Mouse (Mus musculus) embryonic stem cell, embryonic (primary cell): ENCODE results near the gene Iqce.

Experiments used
- CTCF ChIA-PET, 4 experiments: fragments of 300-600 bp in 2 of 4; fragments of 350-600 bp in 2 of 4; sonication (Branson Sonifier 250); formaldehyde crosslinking; loops; one replicate each; lab custom pipeline; 2022; ENCODE audit warnings: inconsistent platforms in 2 of 4; lab: Charles Lee
- POLR2A ChIA-PET, 4 experiments: fragments of 300-600 bp in 2 of 4; fragments of 350-600 bp in 2 of 4; sonication (Branson Sonifier 250); formaldehyde crosslinking; loops; one replicate each; lab custom pipeline; 2022; ENCODE audit warnings: antibody characterized with exemption in 4 of 4, inconsistent platforms in 1 of 4; lab: Charles Lee

The Iqce gene

GRCm38 (mm10) chr5:140619895-140620736, 82.1 kb downstream of the Iqce start:
- CTCF ChIA-PET: interaction anchor here (0.5 to 3.6 kb wide), 32 partner anchors 13 to 1498 kb away, joined by 3 to 22 read pairs (median 4); partner anchors contain the start of genes Lfng (in 1 of the 4) and Ttyh3 (in 1 of the 4)
- POLR2A ChIA-PET: interaction anchor here (0.6 to 1.7 kb wide), 8 partner anchors 8 to 915 kb away, joined by 3 to 6 read pairs (median 3); partner anchors contain the start of gene Ttyh3 (in 1 of the 4)

DNA sequence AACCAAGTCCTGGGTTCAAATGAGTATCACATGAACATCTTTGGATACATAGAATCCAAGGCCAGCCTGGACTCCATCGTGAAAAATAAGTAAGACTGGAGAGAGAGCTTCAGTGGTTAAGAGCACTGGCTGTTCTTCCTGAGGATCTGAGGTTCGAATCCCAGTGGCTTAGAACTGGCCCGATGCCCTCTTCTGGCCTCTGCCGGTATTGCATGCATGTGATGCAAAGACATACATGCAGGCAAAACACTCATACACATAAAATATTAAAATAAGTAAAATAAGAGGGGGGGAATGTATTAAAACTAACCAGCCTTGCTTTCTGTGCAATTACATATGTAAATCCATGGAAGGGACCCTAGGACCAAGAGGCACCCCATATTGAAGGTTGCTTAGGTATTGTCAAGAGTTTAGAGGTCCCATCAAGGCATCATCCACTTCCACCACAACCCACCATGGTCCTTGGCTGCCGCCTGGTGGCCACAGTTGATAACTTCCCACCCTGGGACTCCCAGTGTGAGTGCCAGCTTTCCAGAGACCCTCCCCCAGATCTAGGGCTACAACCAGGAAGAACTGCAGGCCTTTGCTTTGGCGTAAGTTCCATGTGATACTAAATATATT, 82.9 kb downstream of the Iqce start:
- POLR2A ChIA-PET: interaction anchor here in 2 of 4 experiments (1.0 to 1.7 kb wide), 3 partner anchors 36 to 79 kb away, joined by 3 to 6 read pairs (median 4); no protein-coding TSS in a partner anchor

DNA sequence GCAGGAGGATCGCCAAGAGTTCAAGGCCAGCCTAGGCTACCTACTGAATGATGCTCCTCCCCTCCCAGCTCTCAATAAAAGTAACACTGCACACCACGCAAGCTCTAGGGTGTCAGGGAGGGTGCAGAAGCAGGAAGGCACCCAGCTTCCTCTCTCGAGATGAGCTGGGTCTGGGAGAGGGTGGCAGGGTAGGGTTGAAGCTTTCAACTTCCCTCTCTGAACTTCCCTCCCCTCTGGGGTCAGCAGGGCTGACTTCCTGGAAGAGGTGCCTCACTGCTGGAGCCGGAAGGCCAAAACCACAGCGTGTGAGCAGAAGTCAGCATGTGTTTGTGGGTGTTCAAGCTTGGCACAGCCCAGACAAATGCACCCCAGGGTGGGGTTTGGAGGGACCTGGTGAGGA, 84.5 kb downstream of the Iqce start:
- POLR2A ChIA-PET: interaction anchor here in 3 of 4 experiments (1.0 to 2.5 kb wide), 4 partner anchors 11 to 121 kb away, joined by 3 to 8 read pairs (median 3); partner anchors contain the start of gene Lfng (in 1 of the 3)
- CTCF ChIA-PET: interaction anchor here in 3 of 4 experiments (0.6 to 4.5 kb wide), 6 partner anchors 10 to 78 kb away, joined by 3 to 20 read pairs (median 5); partner anchors contain the start of gene Lfng (in 1 of the 3)

More for the DNA sequence above, 82.9 kb downstream of the Iqce start:
- CTCF ChIA-PET: interaction anchor here (0.5 to 4.5 kb wide), 32 partner anchors 10 to 978 kb away, joined by 3 to 22 read pairs (median 4); partner anchors contain the start of genes Lfng (in 1 of the 4) and Ttyh3 (in 1 of the 4)

DNA sequence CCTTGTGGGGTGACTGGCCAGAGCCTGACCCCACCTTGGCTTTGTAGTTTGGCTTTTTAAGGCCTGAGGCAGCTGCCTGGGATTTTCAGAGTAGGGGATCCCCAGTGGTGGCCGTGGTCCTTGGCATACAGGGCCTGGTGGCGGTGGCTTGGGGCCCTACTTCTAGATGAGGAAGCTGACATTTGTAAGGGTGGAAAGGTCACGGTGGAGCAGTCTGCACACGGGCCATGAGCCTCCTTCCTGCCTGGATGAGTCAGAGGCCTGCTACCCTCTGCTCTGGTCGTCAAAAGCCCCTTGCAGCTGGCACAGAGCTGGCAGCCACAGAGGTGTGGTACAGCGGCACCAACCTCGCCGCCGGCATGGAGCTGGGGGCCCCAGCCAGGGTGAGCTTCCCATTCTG, 85.5 kb downstream of the Iqce start:
- CTCF ChIA-PET: interaction anchor here in 2 of 4 experiments (0.6 to 4.5 kb wide), 5 partner anchors 25 to 134 kb away, joined by 3 to 18 read pairs (median 4); no protein-coding TSS in a partner anchor
- POLR2A ChIA-PET: interaction anchor here in 1 of 4 experiments (2.1 to 2.5 kb wide), 2 partner anchors 10 to 49 kb away, joined by 5 to 8 read pairs; partner anchors contain the start of gene Lfng

DNA sequence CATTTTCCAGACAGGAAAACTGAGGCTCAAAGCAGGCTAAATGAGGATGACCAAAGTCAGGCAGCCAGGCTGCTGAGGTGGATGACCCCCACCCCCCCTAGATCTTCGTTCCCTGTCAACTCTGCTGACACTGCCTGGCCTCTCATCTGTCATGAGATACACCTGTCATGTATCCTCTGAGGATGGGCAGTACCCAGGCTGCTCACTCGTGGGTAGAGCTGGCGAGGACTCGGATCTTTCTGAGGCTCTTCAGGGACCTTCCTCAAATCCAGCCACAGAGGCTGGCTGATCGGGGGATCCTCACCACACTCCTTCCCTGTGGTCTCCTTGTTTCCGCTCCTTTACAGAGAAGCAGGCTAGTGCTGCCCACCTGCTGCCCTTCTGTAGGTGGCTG, 86.1 kb downstream of the Iqce start:
- ChIA-PET POLR2A (interaction anchor here in 1 of 4 experiments (2.1 to 2.5 kb wide), 2 partner anchors 9 to 49 kb away, joined by 5 to 8 read pairs; partner anchors contain the start of gene Lfng), CTCF (interaction anchor here in 2 of 4 experiments (0.6 to 4.5 kb wide), 7 partner anchors 46 to 134 kb away, joined by 3 to 18 read pairs (median 8); no protein-coding TSS in a partner anchor)

- CTCF ChIA-PET: interaction anchor here in 3 of 4 experiments (0.5 to 4.5 kb wide), 7 partner anchors 26 to 285 kb away, joined by 3 to 18 read pairs (median 8); no protein-coding TSS in a partner anchor
- POLR2A ChIA-PET: interaction anchor here in 2 of 4 experiments (0.6 to 2.5 kb wide), 4 partner anchors 8 to 73 kb away, joined by 3 to 8 read pairs (median 4); partner anchors contain the start of gene Lfng (in 1 of the 2)
Measured at GRCm38 (mm10) chr5:140615321-140616109, 86.7 kb downstream of the Iqce start.

DNA sequence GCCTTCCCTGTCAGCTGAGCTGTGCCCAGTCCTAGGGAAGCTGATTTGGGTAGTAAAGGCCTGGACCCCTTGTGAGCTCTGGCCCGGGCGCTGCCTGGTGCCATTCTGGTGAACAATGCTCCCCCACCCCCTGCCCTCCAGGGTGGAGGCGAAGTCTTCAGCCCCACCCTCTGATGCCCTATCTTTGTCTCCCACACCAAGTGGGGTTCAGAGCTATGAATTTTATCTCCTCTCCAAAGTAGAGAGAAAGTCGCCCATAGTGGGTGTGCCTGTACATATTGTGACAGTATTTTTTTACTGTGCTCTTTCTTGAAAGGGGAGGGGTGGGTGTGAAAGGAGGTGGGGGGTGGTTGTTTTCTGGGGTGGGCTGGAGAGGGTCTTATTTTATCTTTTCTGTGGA, 87.3 kb downstream of the Iqce start:
- ChIA-PET CTCF (interaction anchor here in 3 of 4 experiments (0.5 to 4.5 kb wide), 4 partner anchors 26 to 124 kb away, joined by 3 to 18 read pairs (median 10); no protein-coding TSS in a partner anchor), POLR2A (interaction anchor here in 2 of 4 experiments (0.7 to 2.1 kb wide), 4 partner anchors 8 to 769 kb away, joined by 3 to 5 read pairs (median 4); partner anchors contain the start of gene Lfng (in 1 of the 2))

- ChIA-PET CTCF (interaction anchor here in 1 of 4 experiments (0.5 kb wide), 1 partner anchor 1489 kb away, joined by 10 read pairs; no protein-coding TSS in a partner anchor), POLR2A (interaction anchor here in 2 of 4 experiments (0.9 to 1.7 kb wide), 2 partner anchors 47 to 105 kb away, joined by 3 to 6 read pairs; no protein-coding TSS in a partner anchor)
Measured at GRCm38 (mm10) chr5:140614141-140614540, 88.0 kb downstream of the Iqce start.

GRCm38 (mm10) chr5:140612191-140612590, 90.0 kb downstream of the Iqce start:
- ChIA-PET POLR2A (interaction anchor here (0.6 to 2.0 kb wide), 20 partner anchors 9 to 330 kb away, joined by 3 to 21 read pairs (median 4); partner anchors contain the start of genes Brat1 (in 1 of the 4), Eif3b (in 1 of the 4) and Iqce (in 1 of the 4)), CTCF (interaction anchor here in 3 of 4 experiments (0.6 to 3.1 kb wide), 12 partner anchors 19 to 1329 kb away, joined by 3 to 16 read pairs (median 4); no protein-coding TSS in a partner anchor)
